Mouse (Mus musculus) MEL (cell line): ENCODE measurements around the gene Gm17268.

Source experiments
- CHD2 ChIP-seq: IDR thresholded peaks from 2 replicates; pipeline ENCODE4 v1.6.1; 2011; ENCODE audit warnings: low read length, improper control_type of control experiment
- CTCF ChIP-seq, 3 experiments: IDR thresholded peaks in 2 of 3; conservative IDR thresholded peaks in 1 of 3; 2 replicates each; pipeline ENCODE4 v1.5.1; 2011 to 2012; ENCODE audit warnings: low read length in 3 of 3, low read depth in 2 of 3, mild to moderate bottlenecking in 2 of 3, improper control_type of control experiment in 1 of 3, inconsistent platforms in 1 of 3, mixed read lengths in 1 of 3, moderate library complexity in 1 of 3; ENCODE audit not compliant: control insufficient read depth in 1 of 3, insufficient read depth in 1 of 3, poor library complexity in 1 of 3, severe bottlenecking in 1 of 3
- E2F4 ChIP-seq: IDR thresholded peaks from 2 replicates; pipeline ENCODE4 v1.6.1; 2011; ENCODE audit warnings: low read depth, low read length, improper control_type of control experiment, borderline replicate concordance
- EP300 ChIP-seq, 2 experiments: IDR thresholded peaks; 2 replicates each; pipeline ENCODE4 v1.6.1; 2011; ENCODE audit warnings: improper control_type of control experiment in 2 of 2, low read length in 2 of 2, low read depth in 1 of 2, mild to moderate bottlenecking in 1 of 2
- GATA1 ChIP-seq: IDR thresholded peaks from 2 replicates; pipeline ENCODE4 v1.6.1; 2011; ENCODE audit warnings: low read depth, low read length, improper control_type of control experiment
- MAX ChIP-seq: IDR thresholded peaks from 2 replicates; pipeline ENCODE4 v1.6.1; 2011; ENCODE audit warnings: low read length, improper control_type of control experiment
- MYC ChIP-seq: IDR thresholded peaks from 2 replicates; pipeline ENCODE4 v1.6.1; 2011; ENCODE audit warnings: low read depth, mild to moderate bottlenecking, low read length, improper control_type of control experiment, moderate library complexity
- NELFE ChIP-seq: IDR thresholded peaks from 2 replicates; pipeline ENCODE4 v1.6.1; 2011; ENCODE audit warnings: low read depth, low read length, improper control_type of control experiment
- POLR2A ChIP-seq, 2 experiments: IDR thresholded peaks; 2 replicates each; pipeline ENCODE4 v1.6.1; 2011 to 2012; ENCODE audit warnings: low read length in 2 of 2, mild to moderate bottlenecking in 2 of 2, control low read depth in 1 of 2, improper control_type of control experiment in 1 of 2, low read depth in 1 of 2, moderate library complexity in 1 of 2; ENCODE audit not compliant: control insufficient read depth in 1 of 2, insufficient read depth in 1 of 2, poor library complexity in 1 of 2
- POLR2AphosphoS2 ChIP-seq: IDR thresholded peaks from 2 replicates; pipeline ENCODE4 v1.6.1; 2011; ENCODE audit warnings: low read length, improper control_type of control experiment
- SIN3A ChIP-seq: IDR thresholded peaks from 2 replicates; pipeline ENCODE4 v1.6.1; 2012; ENCODE audit warnings: low read length, improper control_type of control experiment, inconsistent platforms
- UBTF ChIP-seq: IDR thresholded peaks from 2 replicates; pipeline ENCODE4 v1.6.1; 2012; ENCODE audit warnings: low read depth, mild to moderate bottlenecking, inconsistent platforms, low read length, improper control_type of control experiment, moderate library complexity, borderline replicate concordance; ENCODE audit not compliant: insufficient read depth
- ZMIZ1 ChIP-seq: IDR thresholded peaks from 2 replicates; pipeline ENCODE4 v1.6.1; 2012; ENCODE audit warnings: low read depth, mild to moderate bottlenecking, inconsistent platforms, low read length, improper control_type of control experiment, moderate library complexity

GRCm38 (mm10) chr11:82035356-82035755 is 3.0 kb downstream of the Gm17268 start, which contains the start of gene Ccl2:
- TF ChIP-seq ZMIZ1 (no peak), POLR2A (IDR thresholded peaks at IDR 0.05; ENCODE audit: control insufficient read depth in 1 of 2, insufficient read depth in 1 of 2, low read depth in 1 of 2, low read length in 2 of 2, poor library complexity in 1 of 2) (no peak), UBTF (no peak), MYC (no peak), NELFE (no peak), MAX (no peak), SIN3A (no peak), POLR2AphosphoS2 (no peak), GATA1 (no peak), CTCF (IDR thresholded peaks at IDR 0.05 in 2 of 3, conservative IDR thresholded peaks at IDR 0.05 in 1 of 3; ENCODE audit: control insufficient read depth in 1 of 3, insufficient read depth in 1 of 3, low read depth in 2 of 3, low read length in 3 of 3, poor library complexity in 1 of 3, severe bottlenecking in 1 of 3) (no peak), EP300 (IDR thresholded peaks at IDR 0.05; ENCODE audit: low read depth in 1 of 2, low read length in 2 of 2) (no peak), E2F4 (no peak), CHD2 (no peak)
